Mouse (Mus musculus) heart, adult 2 months (tissue): Measurements from ENCODE around the gene Ttll11. TPM values are rescaled to one million over a fixed set of nuclear protein-coding genes. Genes with fewer than 3 reads are reported as not detected.

ENCODE experiments used
- DNase-seq, 2 experiments: peaks; one replicate each; pipeline ENCODE4 v3.0.0; 2021
- H3K27ac ChIP-seq: fragments of 200-600 bp; 2 replicates; pipeline ENCODE4 v1.8.1; 2022
- H3K27me3 ChIP-seq: fragments of 200-500 bp; 2 replicates; pipeline ENCODE4 v1.6.1; 2012; ENCODE audit warnings: mild to moderate bottlenecking, low read length, inconsistent platforms, mixed read lengths; ENCODE audit not compliant: control insufficient read depth, insufficient read depth
- H3K36me3 ChIP-seq: fragments of 200-500 bp; 2 replicates; pipeline ENCODE4 v1.6.1; 2012; ENCODE audit warnings: low read length, inconsistent platforms; ENCODE audit not compliant: control insufficient read depth, insufficient read depth
- H3K4me1 ChIP-seq: fragments of 200-500 bp; 2 replicates; pipeline ENCODE4 v1.6.1; 2011; ENCODE audit warnings: low read length; ENCODE audit not compliant: control insufficient read depth, insufficient read depth
- H3K4me3 ChIP-seq: fragments of 200-600 bp; 2 replicates; pipeline ENCODE4 v1.8.1; 2022
- H3K79me2 ChIP-seq: fragments of 200-500 bp; replicated peaks from 2 replicates; pipeline ENCODE4 v1.6.1; 2012; ENCODE audit warnings: mild to moderate bottlenecking, inconsistent platforms, low read length, moderate library complexity, mixed read lengths; ENCODE audit not compliant: control insufficient read depth, insufficient read depth
- H3K9ac ChIP-seq: fragments of 200-500 bp; 2 replicates; pipeline ENCODE4 v1.6.1; 2012; ENCODE audit warnings: low read depth, mild to moderate bottlenecking, control low read depth, inconsistent platforms, low read length, mixed read lengths
- CTCF ChIP-seq: fragments of 200-600 bp; IDR thresholded peaks from 2 replicates; pipeline ENCODE4 v1.8.1; 2022; ENCODE audit warnings: antibody characterized with exemption, mild to moderate bottlenecking, moderate library complexity
- EP300 ChIP-seq: fragments of 200-500 bp; IDR thresholded peaks from 2 replicates; pipeline ENCODE4 v1.6.1; 2011; ENCODE audit warnings: low read depth, low read length, control low read depth; ENCODE audit not compliant: insufficient read depth
- POLR2A ChIP-seq: fragments of 200-500 bp; IDR thresholded peaks from 2 replicates; pipeline ENCODE4 v1.6.1; 2011; ENCODE audit warnings: mild to moderate bottlenecking, low read depth, low read length, control low read depth; ENCODE audit not compliant: insufficient read depth
- WGBS: fragments of 180-500 bp; shearing (Covaris S2); methylation state at CpG from one replicate; pipeline ENCODE4 v1.1.7; 2018; 5-methylcytosine and 5-hydroxymethylcytosine counted together
- intact Hi-C: fragments of 180-260 bp; cut with DNase I; formaldehyde crosslinking; loops from one replicate; pipeline ENCODE4 v1.15.1; 2025
- long read RNA-seq: library from polyadenylated mRNA; stranded (forward); transcript quantifications from one replicate; pipeline ENCODE4 v2.0.0, GENCODE M21; 2021
- polyA plus RNA-seq: library from polyadenylated mRNA; depleted of rRNA; stranded (reverse); fragments of >200 nt; gene quantifications from 2 replicates; pipeline ENCODE4 v1.2.3, GENCODE M21; 2012; rRNA removed
- total RNA-seq, 2 experiments: library from RNA; stranded (reverse); gene quantifications; 2 replicates each; pipeline ENCODE4 v1.2.3; 2021

Gene Ttll11
- total RNA-seq: 1 to 10 TPM; 1.5 to 2.2 TPM
- 1.2 and 2.8 TPM in 2 replicates for polyA plus RNA-seq
- long read RNA-seq, partial matches to known transcripts: 0 of 4 reads
- long read RNA-seq, other reads (novel, unspliced or antisense): 4 of 4 reads

- Histone ChIP-seq H3K36me3 (peaks cover 5% of the 10 kb centered on the region), H3K79me2 (no peaks in the 10 kb centered on the region), H3K9ac (peak within 1 kb of the TSS; percentile 92), H3K4me1 (peaks cover 8% of the 10 kb centered on the region), H3K27me3 (no peaks in the 10 kb centered on the region), H3K27ac (peak within 1 kb of the TSS; percentile 72), H3K4me3 (peak within 1 kb of the TSS; percentile 84)
- under 1% methylated on average over 42 of the region's 42 CpGs for WGBS
- DNase-seq: peak; percentile 96 to 97
- intact Hi-C loops: no loop called here
- TF ChIP-seq CTCF (no peak), POLR2A (peak; percentile 27), EP300 (peak; percentile 74; the same call in 1 of the 2 replicates)
Observed at GRCm38 (mm10) chr2:35979644-35980021, at the start of gene Ttll11. TSS of gene Ttll11 (minus strand) at chr2:35979913.

- H3K9ac ChIP-seq: no peak overlapping the region
- TF ChIP-seq CTCF (no peak), EP300 (peak; percentile 93), POLR2A (no peak)
- peak; percentile 72 to 83 for DNase-seq
- no peak overlapping the region for H3K4me3 ChIP-seq
- H3K27ac ChIP-seq: peak overlapping the region; percentile 63
- no peaks in the 10 kb centered on the region for H3K79me2 ChIP-seq
- WGBS: 32% methylated on average over 3 of the region's 3 CpGs
- H3K27me3 ChIP-seq: no peaks in the 10 kb centered on the region
- intact Hi-C loops: loop anchor here (5.0 kb wide), 1 partner anchor 79 kb away; no protein-coding TSS in a partner anchor
- H3K36me3 ChIP-seq: peaks cover 4% of the 10 kb centered on the region; the same call in 1 of the 2 replicates
- peaks cover 14% of the 10 kb centered on the region for H3K4me1 ChIP-seq
Observed at GRCm38 (mm10) chr2:36023291-36023690, 43.6 kb upstream of the Ttll11 start.

GRCm38 (mm10) chr2:36021385-36022159 is 41.9 kb upstream of the Ttll11 start:
- no peak overlapping the region for H3K4me3 ChIP-seq

GRCm38 (mm10) chr2:36013010-36013409 is 33.3 kb upstream of the Ttll11 start:
- H3K27me3 ChIP-seq: no peaks in the 10 kb centered on the region
- TF ChIP-seq CTCF: no peak
- peak; percentile 83; the same call in 1 of the 2 replicates for TF ChIP-seq EP300
- no peak for TF ChIP-seq POLR2A
- H3K27ac ChIP-seq: peak overlapping the region; percentile 41; the same call in 1 of the 2 replicates
- no peaks in the 10 kb centered on the region for H3K36me3 ChIP-seq
- peak; percentile 60 to 71 for DNase-seq
- no peak overlapping the region for H3K4me3 ChIP-seq
- intact Hi-C loops: loop anchor here (5.0 kb wide), 1 partner anchor 124 kb away; the partner anchor contains the start of genes Mrrf and Rbm18
- WGBS: 40% methylated on average over 12 of the region's 12 CpGs
- no peaks in the 10 kb centered on the region for H3K79me2 ChIP-seq
- H3K4me1 ChIP-seq: peaks cover 9% of the 10 kb centered on the region
- H3K9ac ChIP-seq: no peak overlapping the region

More at GRCm38 (mm10) chr2:36021385-36022159, 41.9 kb upstream of the Ttll11 start:
- H3K27ac ChIP-seq: peak overlapping the region; percentile 31; the same call in 1 of the 2 replicates
- H3K36me3 ChIP-seq: peaks cover 4% of the 10 kb centered on the region; the same call in 1 of the 2 replicates
- DNase-seq: peak; percentile 67 to 76
- TF ChIP-seq POLR2A (no peak), EP300 (0 out of 2 replicates have a peak, but pooled peaks have one; percentile 12), CTCF (peak; percentile 60)
- H3K9ac ChIP-seq: 0 out of 2 replicates have a peak overlapping the region, but pooled peaks have one; percentile 14
- H3K27me3 ChIP-seq: no peaks in the 10 kb centered on the region
- peaks cover 14% of the 10 kb centered on the region for H3K4me1 ChIP-seq
- 14% methylated on average over 32 of the region's 32 CpGs for WGBS
- no peaks in the 10 kb centered on the region for H3K79me2 ChIP-seq
- intact Hi-C loops: loop anchor here (5.0 kb wide), 1 partner anchor 81 kb away; no protein-coding TSS in a partner anchor

- TF ChIP-seq POLR2A: no peak
- no peak for TF ChIP-seq EP300
- TF ChIP-seq CTCF: peak; percentile 45
Observed at GRCm38 (mm10) chr2:36011331-36011825, 31.7 kb upstream of the Ttll11 start.

More at GRCm38 (mm10) chr2:36011331-36011825, 31.7 kb upstream of the Ttll11 start:
- under 1% methylated on average over 44 of the region's 44 CpGs for WGBS
- Histone ChIP-seq H3K79me2 (no peaks in the 10 kb centered on the region), H3K36me3 (no peaks in the 10 kb centered on the region), H3K9ac (peak overlapping the region; percentile 23), H3K27ac (peak overlapping the region; percentile 40; the same call in 1 of the 2 replicates), H3K4me1 (peaks cover 9% of the 10 kb centered on the region), H3K27me3 (no peaks in the 10 kb centered on the region), H3K4me3 (peak overlapping the region; percentile 54)
- intact Hi-C loops: loop anchor here (5.0 kb wide), 1 partner anchor 126 kb away; the partner anchor contains the start of genes Mrrf and Rbm18
- DNase-seq: peak in 1 of 2 experiments; percentile 46
